Comparison of ENCODE assay signal across 9 mouse cellular contexts in genomic region chr10:4088744-4089414, GRCm38 (mm10).
DNase-seq lines count a peak whose midpoint lies in the region; ATAC-seq lines count a peak whose summit lies in the region.
"Had no signal": no experiment of that assay in that cellular context is flagged by ENCODE, and none has a peak within 500 bp of the region (broad histone marks: within the 10 kb centered on the region; RNA-seq: fewer than 3 reads in every experiment).

No protein-coding gene starts in this region.

- H3K4me1 ChIP-seq in embryonic facial prominence, embryonic 11.5 days (ENCODE audit: control insufficient read depth, insufficient read depth, low read length): no peaks in the 10 kb centered on the region
- H3K4me1 ChIP-seq: embryonic facial prominence, embryonic 15.5 days; limb, embryonic 12.5 days had no signal

- no peak overlapping the region for H3K4me3 ChIP-seq in embryonic facial prominence, embryonic 11.5 days (ENCODE audit: low read depth, low read length)
- H3K4me3 ChIP-seq: embryonic facial prominence, embryonic 15.5 days; limb, embryonic 12.5 days had no signal

- no peak overlapping the region for H3K4me2 ChIP-seq in embryonic facial prominence, embryonic 11.5 days (ENCODE audit: low read depth, low read length)
- H3K4me2 ChIP-seq: embryonic facial prominence, embryonic 15.5 days; limb, embryonic 12.5 days had no signal

- H3K27ac ChIP-seq in embryonic facial prominence, embryonic 11.5 days (replicated peaks; ENCODE audit: low read depth, low read length): no peak overlapping the region
- H3K27ac ChIP-seq: embryonic facial prominence, embryonic 15.5 days; limb, embryonic 12.5 days had no signal

- no peaks in the 10 kb centered on the region for H3K27me3 ChIP-seq in embryonic facial prominence, embryonic 11.5 days (ENCODE audit: control insufficient read depth, insufficient read depth, low read length)
- H3K27me3 ChIP-seq: embryonic facial prominence, embryonic 15.5 days; limb, embryonic 12.5 days had no signal

- 74% methylated on average over 7 of the region's 7 CpGs for WGBS in embryonic facial prominence, embryonic 11.5 days

- no peak overlapping the region for H3K9ac ChIP-seq in embryonic facial prominence, embryonic 11.5 days (replicated peaks; ENCODE audit: low read length)
- H3K9ac ChIP-seq: embryonic facial prominence, embryonic 15.5 days; limb, embryonic 12.5 days had no signal

- H3K9me3 ChIP-seq in embryonic facial prominence, embryonic 11.5 days (replicated peaks; ENCODE audit: control insufficient read depth, low read length): no peaks in the 10 kb centered on the region
- H3K9me3 ChIP-seq: embryonic facial prominence, embryonic 15.5 days; limb, embryonic 12.5 days had no signal

- DNase-seq in left cerebral cortex, postnatal 4 days: peak; percentile 45
- no peak for DNase-seq in left cerebral cortex, postnatal 36 days (ENCODE audit: low spot score in 2 of 2)
- DNase-seq in NIH3T3 (ENCODE audit: low read depth): peak; percentile 53
- peak; percentile 78 for DNase-seq in embryonic facial prominence, embryonic 11.5 days (ENCODE audit: low spot score)
- DNase-seq in lung, postnatal 10 days: peak; percentile 68
- DNase-seq in Muller cell, postnatal 12 days (ENCODE audit: inconsistent ontology term): no peak
- DNase-seq in layer of hippocampus, adult 9-11 months: no peak

- intact Hi-C loops in left cerebral cortex, postnatal 4 days (cut with DNase I): no loop called here
- intact Hi-C loops in left cerebral cortex, postnatal 36 days (cut with DNase I): no loop called here

- ATAC-seq in embryonic facial prominence, embryonic 11.5 days (replicated peaks; ENCODE audit: insufficient number of reproducible peaks, low FRiP score, low TSS enrichment, low read depth): no peak

- no peaks in the 10 kb centered on the region for H3K36me3 ChIP-seq in embryonic facial prominence, embryonic 11.5 days (replicated peaks; ENCODE audit: control insufficient read depth, insufficient read depth, low read depth, low read length)
- H3K36me3 ChIP-seq: embryonic facial prominence, embryonic 15.5 days had no signal

Comparison
In these comparisons a context has a peak if more than half of its experiments do, and no peak if none do; other contexts are left out.
1. DNase-seq: peak in left cerebral cortex, postnatal 4 days (single experiment), NIH3T3 (single experiment), embryonic facial prominence, embryonic 11.5 days (single experiment) and lung, postnatal 10 days (single experiment); none in left cerebral cortex, postnatal 36 days (0 of 2), Muller cell, postnatal 12 days (single experiment) and layer of hippocampus, adult 9-11 months (single experiment).